9 mouse cellular contexts compared by ENCODE assay signal in genomic region chr7:119186374-119186773, GRCm38 (mm10). TPM values are rescaled to one million over a fixed set of nuclear protein-coding genes. Genes with fewer than 3 reads are reported as not detected.
DNase-seq lines count a peak whose midpoint lies in the region; ATAC-seq and TF ChIP-seq lines count a peak whose summit lies in the region.
"Had no signal": no experiment of that assay in that cellular context is flagged by ENCODE, and none has a peak within 500 bp of the region (broad histone marks: within the 10 kb centered on the region; RNA-seq: fewer than 3 reads in every experiment).

No protein-coding gene starts in this region.

- no peak overlapping the region for H3K4me3 ChIP-seq in lung, postnatal 0 days (ENCODE audit: low read depth, low read length)
- no peak overlapping the region for H3K4me3 ChIP-seq in liver, embryonic 14.5 days (ENCODE audit: insufficient read depth in 1 of 2, low read depth in 2 of 2, low read length in 2 of 2)
- H3K4me3 ChIP-seq: erythroblast, embryonic 14.5 days had no signal

- no peak for ATAC-seq in lung, postnatal 0 days
- no peak for ATAC-seq in liver, embryonic 14.5 days (ENCODE audit: insufficient read depth)

- 0 out of 2 replicates have a peak, but pooled peaks cover 11% of the 10 kb centered on the region for H3K27me3 ChIP-seq in lung, postnatal 0 days (replicated peaks; ENCODE audit: insufficient read depth, low read length)
- peaks cover 23% of the 10 kb centered on the region for H3K27me3 ChIP-seq in liver, embryonic 14.5 days (ENCODE audit: control insufficient read depth, insufficient read depth, low read length)

- H3K9ac ChIP-seq in lung, postnatal 0 days (replicated peaks; ENCODE audit: low read depth), result no peak overlapping the region
- H3K9ac ChIP-seq in liver, embryonic 14.5 days (replicated peaks), result no peak overlapping the region

- peak; percentile 36; the same call in 1 of the 2 replicates for TF ChIP-seq CTCF in lung, postnatal 0 days (IDR thresholded peaks at IDR 0.05)
- TF ChIP-seq CTCF in liver, embryonic 14.5 days (IDR thresholded peaks at IDR 0.05; ENCODE audit: low read depth), result peak; percentile 66

- TF ChIP-seq EP300 in lung, postnatal 0 days (IDR thresholded peaks at IDR 0.05), result no peak
- no peak for TF ChIP-seq EP300 in liver, embryonic 14.5 days (IDR thresholded peaks at IDR 0.05; ENCODE audit: low read depth)

- no peak for DNase-seq in lung, postnatal 0 days (ENCODE audit: low spot score)
- DNase-seq in lung, adult 18-20 months, result no peak
- DNase-seq in c-Kit-positive CD71-positive TER-119-negative erythroid progenitor cells, embryonic 14.5 days (ENCODE audit: low read depth), result peak; percentile 24
- DNase-seq in kidney, postnatal 10 days, result peak; percentile 51
- DNase-seq in liver, embryonic 14.5 days (ENCODE audit: low read depth in 3 of 3, low spot score in 3 of 3), result peak in 2 of 3 experiments; percentile 1 to 26
- DNase-seq in testis, postnatal 14 days (ENCODE audit: low spot score), result peak; percentile 24
- no peak for DNase-seq in heart, adult 8-10 months (ENCODE audit: low spot score)

- no peak overlapping the region for H3K27ac ChIP-seq in lung, postnatal 0 days (ENCODE audit: low read length)
- H3K27ac ChIP-seq in liver, embryonic 14.5 days, result no peak overlapping the region
- H3K27ac ChIP-seq: macrophage had no signal

- no peaks in the 10 kb centered on the region for H3K9me3 ChIP-seq in lung, postnatal 0 days (ENCODE audit: low read length)
- H3K9me3 ChIP-seq in liver, embryonic 14.5 days (ENCODE audit: control insufficient read depth, low read length), result no peaks in the 10 kb centered on the region

- WGBS in lung, postnatal 0 days, result 12% methylated on average over 11 of the region's 11 CpGs
- 10% methylated on average over 11 of the region's 11 CpGs for WGBS in liver, embryonic 14.5 days (ENCODE audit: insufficient replicate concordance)

- H3K4me2 ChIP-seq in lung, postnatal 0 days (replicated peaks; ENCODE audit: low read depth, low read length), result no peak overlapping the region
- H3K4me2 ChIP-seq in liver, embryonic 14.5 days (ENCODE audit: low read depth), result no peak overlapping the region

- H3K36me3 ChIP-seq in lung, postnatal 0 days (ENCODE audit: insufficient read depth, low read length), result no peaks in the 10 kb centered on the region
- H3K36me3 ChIP-seq in liver, embryonic 14.5 days (replicated peaks; ENCODE audit: control insufficient read depth, insufficient read depth, low read depth), result no peaks in the 10 kb centered on the region

- no peaks in the 10 kb centered on the region for H3K4me1 ChIP-seq in lung, postnatal 0 days (ENCODE audit: insufficient read depth, low read depth, low read length)
- no peaks in the 10 kb centered on the region for H3K4me1 ChIP-seq in liver, embryonic 14.5 days (replicated peaks; ENCODE audit: control insufficient read depth in 2 of 2, insufficient read depth in 2 of 2, low read length in 1 of 2)

RNA-seq across cellular contexts. Expression of gene Gpr139, which starts 2.0 kb away (rescaled TPM):
- polyA plus RNA-seq in lung, postnatal 0 days (2015; fragmentation: Nextera tagmentation; extraction: Ambion mirVana), result not detected in 2 replicates
- not detected in 2 replicates for polyA plus RNA-seq in liver, embryonic 14.5 days (2012; rRNA removed)
- not detected in 2 replicates for polyA plus RNA-seq in liver, embryonic 14.5 days (2014; fragmentation: Nextera tagmentation; extraction: Ambion mirVana)
- total RNA-seq in heart, adult 8-10 months (2022), result not detected
- polyA plus RNA-seq: erythroblast, embryonic 14.5 days; macrophage had no signal

Comparison
In these comparisons a context has a peak if more than half of its experiments do, and no peak if none do; other contexts are left out.
1. DNase-seq: peak in c-Kit-positive CD71-positive TER-119-negative erythroid progenitor cells, embryonic 14.5 days (single experiment), kidney, postnatal 10 days (single experiment), liver, embryonic 14.5 days (2 of 3) and testis, postnatal 14 days (single experiment); none in lung, postnatal 0 days (single experiment), lung, adult 18-20 months (0 of 2) and heart, adult 8-10 months (single experiment).